Mouse (Mus musculus): ENCODE results near the gene Arhgef3. TPM values are rescaled to one million over a fixed set of nuclear protein-coding genes. Genes with fewer than 3 reads are reported as not detected.

Arhgef3 gene
- total RNA-seq (2021): 10 to 100 TPM; 36.5 to 37.3 TPM
- long read RNA-seq, experiment 1, transcript Arhgef3-202 (10 exons, 3,618 nt): minor isoform, 10 of 59 reads
- long read RNA-seq, experiment 1, transcript Arhgef3-201 (11 exons, 3,585 nt): major isoform, 17 of 59 reads
- long read RNA-seq, experiment 1, partial matches to known transcripts: 22 of 59 reads
- long read RNA-seq, experiment 1, other reads (novel, unspliced or antisense): 10 of 59 reads
- long read RNA-seq, experiment 2, transcript Arhgef3-201 (11 exons, 3,585 nt): major isoform, 10 of 29 reads
- long read RNA-seq, experiment 2, transcript Arhgef3-202 (10 exons, 3,618 nt): minor isoform, 7 of 29 reads
- long read RNA-seq, experiment 2, partial matches to known transcripts: 5 of 29 reads
- long read RNA-seq, experiment 2, other reads (novel, unspliced or antisense): 7 of 29 reads

- peak; percentile 88 for DNase-seq
Observed at GRCm38 (mm10) chr14:27114362-27115274, at the start of gene Arhgef3. TSS of gene Arhgef3 (plus strand) at chr14:27114899.

DNA sequence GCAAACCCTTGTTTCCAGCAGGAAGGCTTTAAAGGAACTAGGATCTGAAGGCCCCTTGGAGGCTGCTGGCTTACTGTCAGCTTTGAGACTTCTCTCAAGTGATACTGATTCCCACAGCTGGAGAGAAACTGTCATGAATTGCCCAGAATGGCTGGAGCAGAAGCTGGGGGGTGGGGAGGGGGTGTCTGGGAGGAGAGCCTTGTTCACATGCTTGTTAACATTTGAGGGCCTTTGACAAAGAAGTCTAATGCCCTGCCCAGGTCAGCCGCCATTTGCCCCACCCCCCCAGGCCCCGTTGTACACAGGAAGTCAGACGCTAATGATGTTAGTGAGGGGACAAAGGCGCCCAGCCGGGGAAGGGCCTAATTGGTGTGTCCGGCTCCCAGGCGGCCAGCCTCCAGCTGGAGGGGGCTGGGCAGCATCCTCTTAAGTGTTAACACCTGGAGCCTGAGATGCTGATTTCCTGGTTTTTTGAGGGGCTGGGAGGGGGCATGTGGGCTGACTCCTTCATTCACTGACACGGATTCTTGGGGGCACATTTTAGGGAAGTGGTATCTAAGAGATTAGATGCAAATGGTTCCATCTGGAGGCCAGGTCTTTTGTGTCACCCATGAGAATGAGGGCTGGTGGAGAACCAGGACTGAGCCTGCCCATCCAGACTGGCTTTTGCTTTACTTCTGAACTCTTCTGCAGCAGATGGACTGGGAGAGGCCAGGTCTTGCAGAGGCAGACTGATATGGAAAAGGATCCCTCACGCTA is 48.3 kb upstream of the Arhgef3 start:
- DNase-seq: no peak

DNA sequence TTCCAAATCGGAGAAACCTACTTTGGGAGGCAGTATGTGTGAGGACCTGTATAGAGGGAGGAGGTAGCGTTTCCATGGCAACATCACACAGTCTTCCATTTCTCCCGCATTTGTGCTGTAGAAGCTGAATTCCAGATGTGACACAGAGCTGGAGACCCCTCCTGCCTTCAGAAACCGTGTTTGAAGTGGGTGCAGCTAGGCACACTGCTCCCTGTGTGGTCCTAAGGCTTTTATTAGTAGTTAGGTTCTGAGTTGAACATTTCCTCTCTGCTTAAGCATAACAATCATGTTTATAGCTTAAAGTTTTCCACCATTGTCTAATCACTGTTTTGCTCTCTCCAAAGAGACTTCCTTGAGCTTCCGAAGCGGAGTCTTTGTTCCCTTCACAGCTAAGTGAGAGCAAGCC is 46.8 kb upstream of the Arhgef3 start:
- DNase-seq: no peak

DNA sequence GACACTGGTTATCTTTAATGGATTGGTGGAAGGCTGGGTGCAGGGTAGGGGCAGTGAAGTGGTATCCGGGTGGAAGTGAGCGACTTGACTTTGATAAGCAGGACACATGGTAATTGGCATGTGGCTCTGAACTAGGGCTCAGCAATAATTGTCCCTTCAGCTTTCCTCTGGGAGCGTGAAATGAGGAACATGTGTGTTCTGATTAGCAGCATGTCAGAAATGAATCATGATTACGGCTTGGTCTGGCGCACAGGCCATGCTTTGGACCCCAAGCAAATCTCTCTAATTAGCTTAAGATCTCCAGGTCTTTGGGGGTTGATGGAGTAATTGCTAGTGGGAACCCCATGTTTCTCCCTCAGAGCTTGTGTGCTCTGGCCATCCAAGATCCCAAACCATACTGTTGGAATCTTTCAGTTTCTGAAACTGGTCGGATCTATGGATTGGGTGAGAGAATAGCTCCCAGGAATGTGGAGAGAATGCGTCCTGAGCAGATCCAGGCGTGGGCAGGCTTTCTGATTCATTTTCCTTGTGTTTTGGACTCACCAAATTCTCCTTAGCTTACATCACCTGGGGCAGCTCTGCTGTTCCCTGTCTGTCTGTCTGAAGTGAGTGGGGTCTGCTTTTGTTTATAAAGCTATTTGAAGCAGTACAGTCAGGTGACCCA is 45.1 kb upstream of the Arhgef3 start:
- no peak for DNase-seq

DNA sequence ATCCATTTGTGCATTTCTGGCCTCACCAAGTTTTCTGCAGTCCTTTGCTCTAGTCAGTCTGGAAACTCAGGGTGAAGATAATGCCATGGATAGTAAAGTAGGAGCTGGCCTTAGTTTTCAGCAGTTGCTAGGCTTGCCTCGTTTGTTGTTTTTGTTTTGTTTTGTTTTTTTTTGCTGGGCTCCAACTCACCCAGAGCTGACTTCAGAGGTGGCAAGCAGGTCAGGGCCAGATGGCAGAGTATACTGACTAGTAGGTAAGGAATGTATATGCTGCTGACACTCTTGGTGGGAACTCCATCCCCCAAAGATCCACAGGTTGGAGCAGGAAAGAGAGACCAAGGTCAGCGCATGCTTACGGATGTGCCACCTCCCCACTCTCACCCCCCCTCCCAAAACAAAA is 44.6 kb upstream of the Arhgef3 start:
- no peak for DNase-seq

DNA sequence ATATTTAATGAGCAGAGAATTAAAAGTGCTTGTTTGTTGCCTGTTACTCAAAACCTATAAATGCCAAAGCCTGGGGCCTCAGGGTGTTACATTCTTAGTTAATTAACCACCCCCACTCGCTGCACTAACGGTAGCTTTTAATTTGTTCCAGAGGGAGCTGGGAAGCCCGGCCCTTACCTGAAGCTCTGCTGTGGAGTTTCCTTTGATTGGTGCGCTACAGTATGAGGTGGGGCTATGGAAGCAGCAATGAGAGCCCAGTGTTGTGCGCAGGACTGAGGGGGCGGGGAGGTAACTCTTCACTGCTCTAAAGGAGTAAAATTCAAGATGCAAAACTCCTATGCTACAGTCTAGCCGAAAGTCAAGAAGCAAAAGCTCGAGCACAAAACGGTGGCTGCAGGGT is 43.9 kb upstream of the Arhgef3 start:
- no peak for DNase-seq

DNA sequence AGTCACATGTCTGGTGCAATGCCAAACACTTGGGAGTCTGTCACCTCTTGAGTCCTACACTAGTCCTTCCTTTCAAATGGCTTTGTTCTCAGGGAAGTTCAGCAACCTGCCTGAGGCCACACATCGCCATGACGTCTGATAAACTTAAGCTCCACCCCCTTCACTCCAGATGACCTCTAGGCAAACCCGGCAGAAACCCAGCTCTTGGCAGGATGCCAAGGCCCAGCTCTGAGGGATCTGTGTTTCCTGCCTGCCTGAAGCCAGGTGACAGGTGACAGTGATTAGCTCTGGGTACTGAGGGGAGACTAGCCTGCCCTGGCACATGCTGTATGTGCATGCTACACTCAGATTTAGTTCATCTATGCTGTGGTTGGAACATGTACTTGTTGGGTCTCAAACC is 42.7 kb upstream of the Arhgef3 start:
- peak; percentile 43 for DNase-seq

DNA sequence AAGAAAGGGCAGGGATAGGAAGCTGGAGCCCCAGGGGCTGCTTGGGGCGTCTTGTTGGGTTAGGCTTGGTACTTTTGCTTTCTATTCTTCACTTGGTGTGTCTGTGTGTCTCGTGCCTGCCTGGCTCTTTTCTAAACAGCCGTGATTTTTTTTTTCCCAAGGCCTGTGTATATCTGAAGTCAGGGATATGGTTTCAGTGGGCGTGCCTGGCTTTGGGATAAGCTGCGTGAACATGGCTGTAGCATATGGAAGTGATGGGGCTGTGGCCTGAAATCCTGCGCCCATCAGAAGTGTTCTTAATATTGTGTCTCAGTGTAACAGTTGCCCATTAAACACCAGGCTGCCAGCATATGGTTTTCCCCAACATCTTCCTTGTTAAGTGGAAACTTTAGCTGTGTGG is 39.6 kb upstream of the Arhgef3 start:
- no peak for DNase-seq

DNA sequence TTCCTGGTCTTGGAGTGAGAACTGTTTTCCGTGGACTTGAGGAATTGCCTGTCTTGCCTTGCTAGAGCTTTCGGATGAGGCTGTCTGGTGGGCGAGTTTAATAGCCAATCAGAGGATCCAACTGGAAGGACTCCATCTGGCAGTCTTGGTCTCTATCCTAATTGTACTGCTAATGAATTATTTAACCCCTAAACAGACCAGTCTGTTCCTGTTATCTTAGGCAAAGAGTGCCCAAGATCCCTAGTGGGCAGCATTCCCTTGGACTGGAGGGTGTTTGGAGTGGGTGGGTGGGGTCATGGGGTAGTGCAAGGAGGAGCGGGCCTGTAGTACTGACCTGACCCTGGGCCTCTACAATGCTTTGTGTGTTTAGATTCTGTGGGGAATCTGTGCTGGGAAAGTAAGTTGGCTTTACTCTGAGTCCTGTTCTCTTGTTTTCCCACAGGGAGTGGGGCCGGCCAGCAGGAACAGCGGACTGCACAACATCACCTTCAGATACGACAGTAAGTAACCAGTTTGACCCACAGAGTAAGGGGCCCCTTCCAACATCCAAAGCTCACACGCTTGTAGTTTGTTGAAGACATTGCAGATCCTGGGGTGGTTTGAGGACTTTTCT is 38.7 kb upstream of the Arhgef3 start:
- no peak for DNase-seq

DNA sequence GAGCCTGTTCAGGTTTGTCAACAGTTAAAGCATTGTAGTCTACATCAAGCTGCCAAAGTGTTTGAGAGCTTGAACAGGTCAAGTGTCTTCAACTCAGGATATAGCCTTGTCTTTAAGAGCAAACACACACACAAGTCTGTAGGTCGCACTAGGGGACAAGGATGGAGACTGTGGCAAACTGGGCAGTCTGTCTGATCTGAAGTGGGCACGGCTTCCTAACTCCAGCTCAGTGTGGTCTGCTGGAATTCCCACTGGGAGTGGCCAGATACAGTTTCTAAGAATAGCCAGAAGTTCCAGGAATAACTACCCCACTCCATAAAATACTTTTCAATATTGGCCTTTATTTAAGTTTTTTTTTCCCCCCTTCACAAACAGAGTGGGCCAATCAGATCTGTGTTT is 38.2 kb upstream of the Arhgef3 start:
- DNase-seq: no peak

GRCm38 (mm10) chr14:27081536-27082275 is 33.0 kb upstream of the Arhgef3 start:
- DNase-seq: no peak

GRCm38 (mm10) chr14:27085471-27085870 is 29.2 kb upstream of the Arhgef3 start:
- no peak for DNase-seq

GRCm38 (mm10) chr14:27085999-27086398 is 28.7 kb upstream of the Arhgef3 start:
- no peak for DNase-seq

GRCm38 (mm10) chr14:27094247-27094646 is 20.5 kb upstream of the Arhgef3 start:
- DNase-seq: no peak

DNA sequence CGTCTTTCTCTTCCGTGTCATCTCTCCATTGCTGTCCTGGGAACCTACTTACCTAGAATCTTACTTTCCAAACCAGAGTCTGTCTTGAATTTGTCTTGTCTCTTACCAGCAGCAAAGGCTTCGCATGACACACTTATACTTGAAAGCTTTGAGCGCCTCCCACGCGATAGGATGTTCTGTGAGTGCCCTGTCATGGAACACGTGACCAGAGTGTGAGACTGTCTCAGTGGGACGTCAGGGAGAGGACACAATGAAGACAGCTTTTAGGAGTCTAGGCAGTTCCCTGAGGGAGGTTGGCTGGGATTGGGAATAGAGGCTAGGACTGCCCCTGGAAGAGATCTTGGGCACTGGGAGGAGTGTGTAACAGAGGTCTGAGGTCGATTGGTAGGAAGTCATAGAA is 18.6 kb upstream of the Arhgef3 start:
- DNase-seq: no peak

DNA sequence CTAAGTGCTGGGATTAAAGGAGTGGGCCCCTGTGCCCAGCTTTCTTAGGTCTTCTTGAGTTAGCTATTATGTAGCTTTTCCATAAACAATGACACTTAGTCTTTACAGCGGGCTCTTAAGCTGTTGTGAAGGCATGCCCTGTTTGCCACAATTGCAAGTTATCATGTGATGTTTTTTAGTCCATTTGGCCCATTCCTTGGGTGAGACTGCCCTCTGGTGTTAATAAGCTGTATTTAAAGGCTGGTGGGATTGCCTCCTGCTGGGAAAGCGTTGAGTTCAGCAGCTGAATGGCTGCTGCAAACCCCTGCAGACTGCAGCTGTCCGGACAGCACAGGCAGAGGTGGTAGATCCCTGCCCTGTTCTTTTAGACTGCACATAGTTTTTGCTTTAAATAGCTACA is 17.9 kb upstream of the Arhgef3 start:
- DNase-seq: peak; percentile 80

GRCm38 (mm10) chr14:27101735-27102134 is 13.0 kb upstream of the Arhgef3 start:
- DNase-seq: no peak

- DNase-seq: no peak
Observed at GRCm38 (mm10) chr14:27102720-27103119, 12.0 kb upstream of the Arhgef3 start.

DNA sequence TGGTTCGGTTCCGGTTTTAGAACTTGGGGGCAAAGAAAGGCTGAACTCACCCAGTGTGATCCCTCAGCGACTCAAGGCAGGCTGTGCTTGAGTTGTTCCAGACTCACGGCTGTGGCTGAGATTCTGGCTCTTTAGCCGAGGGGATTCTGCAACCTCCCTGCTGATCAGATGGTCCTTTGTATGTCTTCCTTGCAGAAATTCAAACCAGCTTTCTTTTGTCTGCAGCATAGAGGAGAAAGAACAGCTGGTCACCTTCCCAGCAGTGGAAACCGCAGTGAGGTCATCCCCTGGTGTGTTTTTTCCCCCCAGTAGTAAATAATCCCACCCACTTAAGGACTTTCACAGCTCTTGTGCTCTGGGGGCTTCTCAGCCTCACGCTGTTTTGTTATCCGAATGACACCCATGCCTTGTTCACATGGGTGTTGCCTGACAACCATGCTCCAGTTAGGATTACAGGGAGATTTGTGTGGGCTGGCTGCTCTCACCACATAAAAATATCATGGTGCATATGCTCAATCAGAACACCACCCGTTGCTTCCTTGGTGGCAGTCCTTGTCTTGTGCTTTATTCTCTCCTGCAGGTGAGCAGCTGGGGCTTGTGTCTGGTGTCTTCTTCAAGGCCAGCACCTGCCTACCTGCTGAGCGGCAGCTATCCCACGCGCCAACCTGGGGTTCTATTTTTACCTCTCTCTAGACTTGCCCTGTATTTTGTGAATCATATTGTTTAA is 8.8 kb upstream of the Arhgef3 start:
- DNase-seq: no peak

All from adrenal gland, postnatal 10 days (tissue).